13 mouse cellular contexts compared by ENCODE assay signal in genomic region chr13:98117566-98118254, GRCm38 (mm10).
DNase-seq lines count a peak whose midpoint lies in the region; ATAC-seq and TF ChIP-seq lines count a peak whose summit lies in the region.
"Had no signal": no experiment of that assay in that cellular context is flagged by ENCODE, and none has a peak within 500 bp of the region (broad histone marks: within the 10 kb centered on the region; RNA-seq: fewer than 3 reads in every experiment).

No protein-coding gene starts in this region.

- ATAC-seq in forebrain, embryonic 12.5 days (ENCODE audit: low FRiP score), result no peak
- ATAC-seq in forebrain, embryonic 11.5 days (replicated peaks; ENCODE audit: low FRiP score), result no peak
- ATAC-seq in kidney, postnatal 0 days (replicated peaks; ENCODE audit: low FRiP score, low read depth), result no peak; the same call in 1 of the 2 replicates
- ATAC-seq in embryonic facial prominence, embryonic 15.5 days (ENCODE audit: insufficient number of reproducible peaks, low FRiP score, low TSS enrichment, low read depth), result peak; percentile 82
- ATAC-seq: midbrain, embryonic 16.5 days had no signal

- intact Hi-C loops in gastrocnemius, postnatal 14 days (cut with DNase I; ENCODE audit: low total_unique reads), result no loop called here

- WGBS in forebrain, embryonic 12.5 days, result 68% methylated on average over 7 of the region's 7 CpGs
- 69% methylated on average over 7 of the region's 7 CpGs for WGBS in forebrain, embryonic 11.5 days
- WGBS in kidney, postnatal 0 days, result 68% methylated on average over 7 of the region's 7 CpGs
- 60% methylated on average over 7 of the region's 7 CpGs for WGBS in embryonic facial prominence, embryonic 15.5 days

- H3K4me3 ChIP-seq in forebrain, embryonic 12.5 days (replicated peaks), result no peak overlapping the region
- H3K4me3 ChIP-seq in forebrain, embryonic 11.5 days (ENCODE audit: low read depth, low read length), result no peak overlapping the region
- H3K4me3 ChIP-seq in kidney, postnatal 0 days (replicated peaks; ENCODE audit: low read depth, low read length), result no peak overlapping the region
- H3K4me3 ChIP-seq in embryonic facial prominence, embryonic 15.5 days (replicated peaks), result no peak overlapping the region
- H3K4me3 ChIP-seq: liver, embryonic 13.5 days; neural tube, embryonic 15.5 days had no signal

- H3K9ac ChIP-seq in forebrain, embryonic 12.5 days, result no peak overlapping the region
- no peak overlapping the region for H3K9ac ChIP-seq in forebrain, embryonic 11.5 days (ENCODE audit: low read length)
- H3K9ac ChIP-seq in kidney, postnatal 0 days (ENCODE audit: low read depth, low read length), result no peak overlapping the region
- no peak overlapping the region for H3K9ac ChIP-seq in embryonic facial prominence, embryonic 15.5 days
- H3K9ac ChIP-seq: liver, embryonic 13.5 days; neural tube, embryonic 15.5 days had no signal

- no peak for DNase-seq in forebrain, embryonic 11.5 days (ENCODE audit: low spot score)
- DNase-seq in kidney, postnatal 0 days (ENCODE audit: low spot score), result peak; percentile 66
- DNase-seq in kidney, adult 18-20 months, result no peak
- DNase-seq in lung, postnatal 36 days, result peak; percentile 51
- DNase-seq in right cerebral cortex, postnatal 4 days, result no peak
- no peak for DNase-seq in gastrocnemius, postnatal 14 days
- DNase-seq: kidney, adult 8-10 months; liver, embryonic 13.5 days; spleen, adult 18-20 months had no signal

- H3K9me3 ChIP-seq in forebrain, embryonic 12.5 days, result no peaks in the 10 kb centered on the region
- H3K9me3 ChIP-seq in forebrain, embryonic 11.5 days (ENCODE audit: control insufficient read depth, low read length), result no peaks in the 10 kb centered on the region
- H3K9me3 ChIP-seq in kidney, postnatal 0 days (replicated peaks; ENCODE audit: low read length), result no peaks in the 10 kb centered on the region
- no peaks in the 10 kb centered on the region for H3K9me3 ChIP-seq in embryonic facial prominence, embryonic 15.5 days (replicated peaks)
- H3K9me3 ChIP-seq: liver, embryonic 13.5 days; neural tube, embryonic 15.5 days had no signal

- no peaks in the 10 kb centered on the region for H3K27me3 ChIP-seq in forebrain, embryonic 12.5 days
- H3K27me3 ChIP-seq in forebrain, embryonic 11.5 days (ENCODE audit: control insufficient read depth, insufficient read depth, low read length), result no peaks in the 10 kb centered on the region
- no peaks in the 10 kb centered on the region for H3K27me3 ChIP-seq in kidney, postnatal 0 days (ENCODE audit: insufficient read depth, low read length)
- H3K27me3 ChIP-seq in embryonic facial prominence, embryonic 15.5 days, result no peaks in the 10 kb centered on the region
- H3K27me3 ChIP-seq: liver, embryonic 13.5 days; neural tube, embryonic 15.5 days had no signal

- 0 out of 2 replicates have a peak overlapping the region, but pooled peaks have one; percentile 31 for H3K27ac ChIP-seq in forebrain, embryonic 12.5 days
- no peak overlapping the region for H3K27ac ChIP-seq in forebrain, embryonic 11.5 days (ENCODE audit: low read depth, low read length)
- peak overlapping the region; percentile 39 for H3K27ac ChIP-seq in kidney, postnatal 0 days
- peak overlapping the region; percentile 55; the same call in 1 of the 2 replicates for H3K27ac ChIP-seq in embryonic facial prominence, embryonic 15.5 days (replicated peaks)
- H3K27ac ChIP-seq: liver, embryonic 13.5 days; neural tube, embryonic 15.5 days had no signal

- H3K36me3 ChIP-seq in forebrain, embryonic 12.5 days (replicated peaks), result no peaks in the 10 kb centered on the region
- H3K36me3 ChIP-seq in forebrain, embryonic 11.5 days (ENCODE audit: control insufficient read depth, insufficient read depth, low read length), result no peaks in the 10 kb centered on the region
- no peaks in the 10 kb centered on the region for H3K36me3 ChIP-seq in kidney, postnatal 0 days (ENCODE audit: insufficient read depth, low read length)
- H3K36me3 ChIP-seq in embryonic facial prominence, embryonic 15.5 days, result no peaks in the 10 kb centered on the region
- H3K36me3 ChIP-seq: liver, embryonic 13.5 days; neural tube, embryonic 15.5 days had no signal

- no peak overlapping the region for H3K4me2 ChIP-seq in forebrain, embryonic 12.5 days
- no peak overlapping the region for H3K4me2 ChIP-seq in forebrain, embryonic 11.5 days (ENCODE audit: low read depth, low read length, severe bottlenecking)
- H3K4me2 ChIP-seq in kidney, postnatal 0 days (ENCODE audit: low read length), result no peak overlapping the region
- no peak overlapping the region for H3K4me2 ChIP-seq in embryonic facial prominence, embryonic 15.5 days (replicated peaks)
- H3K4me2 ChIP-seq: liver, embryonic 13.5 days; neural tube, embryonic 15.5 days had no signal

- no peak for TF ChIP-seq CTCF in kidney, postnatal 0 days (IDR thresholded peaks at IDR 0.05; ENCODE audit: low read depth)

- peaks cover 15% of the 10 kb centered on the region; the same call in 1 of the 2 replicates for H3K4me1 ChIP-seq in forebrain, embryonic 12.5 days
- no peaks in the 10 kb centered on the region for H3K4me1 ChIP-seq in forebrain, embryonic 11.5 days (replicated peaks; ENCODE audit: control insufficient read depth, insufficient read depth, low read length)
- H3K4me1 ChIP-seq in kidney, postnatal 0 days (replicated peaks; ENCODE audit: insufficient read depth, low read length), result no peaks in the 10 kb centered on the region
- 0 out of 2 replicates have a peak, but pooled peaks cover 6% of the 10 kb centered on the region for H3K4me1 ChIP-seq in embryonic facial prominence, embryonic 15.5 days
- H3K4me1 ChIP-seq: liver, embryonic 13.5 days; neural tube, embryonic 15.5 days had no signal

Comparison
In these comparisons a context has a peak if more than half of its experiments do, and no peak if none do; other contexts are left out.
1. DNase-seq: peak in kidney, postnatal 0 days (single experiment) and lung, postnatal 36 days (single experiment); none in forebrain, embryonic 11.5 days (single experiment), kidney, adult 18-20 months (single experiment), right cerebral cortex, postnatal 4 days (single experiment) and gastrocnemius, postnatal 14 days (single experiment).